Mouse (Mus musculus): ENCODE measurements at regions not wholly inside any gene's neighbourhood (a gene's known extent, or its start where the extent isn't known, plus 50 kb on each side); places are given as distances from the start of the nearest gene placed in this dataset.

- DNase-seq (ENCODE audit: low spot score in 2 of 2), result no peak
Observed at GRCm38 (mm10) chr15:69766743-69767142, 3266.0 kb upstream of the Lrrc6 start.

- DNase-seq (ENCODE audit: low spot score in 2 of 2), result no peak
Observed at GRCm38 (mm10) chr15:69752616-69753015, 3251.9 kb upstream of the Lrrc6 start.

GRCm38 (mm10) chr15:69714680-69715079 lies 3214.0 kb upstream of the Lrrc6 start:
- DNase-seq (ENCODE audit: low spot score in 2 of 2), result peak; percentile 22 to 65

GRCm38 (mm10) chr15:69713900-69714299 lies 3213.2 kb upstream of the Lrrc6 start:
- DNase-seq (ENCODE audit: low spot score in 2 of 2), result no peak

GRCm38 (mm10) chr15:69695639-69696205 lies 3195.0 kb upstream of the Lrrc6 start:
- DNase-seq (ENCODE audit: low spot score in 2 of 2), result peak; percentile 28 to 82

GRCm38 (mm10) chr15:69690501-69690900 lies 3189.8 kb upstream of the Lrrc6 start:
- no peak for DNase-seq (ENCODE audit: low spot score in 2 of 2)
